Mouse (Mus musculus): ENCODE results near the gene Ppp1r3f. TPM values are rescaled to one million over a fixed set of nuclear protein-coding genes. Genes with fewer than 3 reads are reported as not detected.

Ppp1r3f gene
- total and polyA plus RNA-seq, 3 experiments, result 2.2 to 3.0 (median 2.6) TPM

DNA sequence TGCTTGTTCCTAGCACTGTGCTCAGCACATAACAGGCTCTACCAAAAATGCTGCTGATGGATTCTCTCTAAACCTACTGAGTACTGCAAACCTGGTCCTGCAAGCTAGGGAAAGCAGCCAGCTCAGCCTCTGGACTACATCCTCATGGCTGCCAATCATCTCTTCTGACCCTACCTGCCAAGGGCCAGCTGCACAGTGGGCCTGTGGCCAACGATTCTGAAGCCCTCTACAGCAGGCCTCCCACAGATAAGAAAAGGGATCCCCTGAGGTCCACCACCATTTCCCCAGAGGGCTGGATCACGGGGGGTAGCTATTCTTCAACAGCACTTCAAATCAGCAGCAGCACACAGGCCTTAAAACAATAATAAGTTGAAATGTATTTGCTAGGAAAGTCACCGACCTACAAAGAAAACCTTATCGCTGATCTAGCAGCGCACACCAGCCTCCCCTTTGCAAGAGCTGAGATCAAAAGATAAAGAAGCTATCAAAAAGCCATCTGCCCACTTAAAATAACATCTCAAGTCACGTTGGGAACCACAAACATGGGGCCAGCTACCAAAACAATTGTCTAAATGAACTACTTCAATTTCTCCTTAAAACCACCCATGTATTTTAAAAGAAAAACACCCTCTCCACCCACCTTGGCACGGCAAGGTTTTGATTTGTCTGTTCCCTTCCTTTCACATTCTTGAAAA lies 3.5 kb downstream of the Ppp1r3f start:
- no peak for TF ChIP-seq EP300 (IDR thresholded peaks at IDR 0.05; ENCODE audit: insufficient read depth, low read depth, low read length)
- no peak for TF ChIP-seq CTCF (IDR thresholded peaks at IDR 0.05)
- no peak for TF ChIP-seq POLR2A (IDR thresholded peaks at IDR 0.05; ENCODE audit: insufficient read depth, low read depth, low read length)
- peak in 1 of 2 experiments; percentile 5 for DNase-seq
- 52% methylated on average over 7 of the region's 7 CpGs for WGBS
- Histone ChIP-seq H3K4me1 (ENCODE audit: control insufficient read depth, insufficient read depth, low read length) (no peaks in the 10 kb centered on the region; the same call in none of the 2 replicates), H3K27ac (no peak overlapping the region), H3K27me3 (ENCODE audit: control insufficient read depth, insufficient read depth, low read length) (no peaks in the 10 kb centered on the region), H3K4me3 (no peak overlapping the region), H3K9ac (ENCODE audit: low read depth, low read length) (no peak overlapping the region), H3K36me3 (ENCODE audit: control insufficient read depth, insufficient read depth, low read length) (no peaks in the 10 kb centered on the region), H3K79me2 (replicated peaks; ENCODE audit: control insufficient read depth, insufficient read depth, low read length) (no peaks in the 10 kb centered on the region)
- intact Hi-C loops (cut with DNase I), result loop anchor here (5.0 kb wide), 1 partner anchor 72 kb away; no protein-coding TSS in a partner anchor

- Histone ChIP-seq H3K27ac (no peak overlapping the region), H3K9ac (ENCODE audit: low read depth, low read length) (no peak overlapping the region), H3K27me3 (ENCODE audit: control insufficient read depth, insufficient read depth, low read length) (no peaks in the 10 kb centered on the region), H3K79me2 (replicated peaks; ENCODE audit: control insufficient read depth, insufficient read depth, low read length) (no peaks in the 10 kb centered on the region), H3K4me3 (no peak overlapping the region), H3K4me1 (ENCODE audit: control insufficient read depth, insufficient read depth, low read length) (no peaks in the 10 kb centered on the region; the same call in 1 of the 2 replicates), H3K36me3 (ENCODE audit: control insufficient read depth, insufficient read depth, low read length) (no peaks in the 10 kb centered on the region)
- intact Hi-C loops (cut with DNase I), result no loop called here
- TF ChIP-seq POLR2A (IDR thresholded peaks at IDR 0.05; ENCODE audit: insufficient read depth, low read depth, low read length), result no peak
- WGBS, result 62% methylated on average over 9 of the region's 9 CpGs
- no peak for DNase-seq
Observed at GRCm38 (mm10) chrX:7567491-7567890, 6.6 kb downstream of the Ppp1r3f start.

DNA sequence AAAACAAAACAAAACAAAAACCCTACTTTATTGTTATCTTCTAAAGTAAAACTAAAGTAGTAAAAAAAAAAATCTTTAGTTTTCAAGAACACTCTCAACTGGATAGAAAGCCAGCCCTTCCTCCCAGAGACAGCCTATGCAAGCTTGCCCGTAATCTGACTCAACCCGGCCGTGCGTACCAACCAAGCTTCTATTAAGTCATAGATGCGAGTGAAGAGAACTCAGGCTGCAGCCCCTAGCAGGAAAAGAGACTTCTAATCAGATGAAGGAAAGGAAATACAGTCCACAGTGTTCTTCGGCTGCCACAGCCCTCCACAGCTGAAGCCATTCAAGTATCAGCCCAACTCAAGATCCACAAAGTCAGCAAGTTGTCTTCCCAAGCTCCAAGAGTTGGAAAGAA lies 7.7 kb downstream of the Ppp1r3f start:
- no peaks in the 10 kb centered on the region for H3K27me3 ChIP-seq (ENCODE audit: control insufficient read depth, insufficient read depth, low read length)
- no peaks in the 10 kb centered on the region for H3K79me2 ChIP-seq (replicated peaks; ENCODE audit: control insufficient read depth, insufficient read depth, low read length)
- DNase-seq, result no peak
- no peak overlapping the region for H3K4me3 ChIP-seq
- intact Hi-C loops (cut with DNase I), result no loop called here
- no peak overlapping the region for H3K9ac ChIP-seq (ENCODE audit: low read depth, low read length)
- no peak overlapping the region for H3K27ac ChIP-seq
- WGBS, result 54% methylated on average over 6 of the region's 6 CpGs
- no peaks in the 10 kb centered on the region for H3K4me1 ChIP-seq (ENCODE audit: control insufficient read depth, insufficient read depth, low read length)
- no peak for TF ChIP-seq CTCF (IDR thresholded peaks at IDR 0.05)
- no peak for TF ChIP-seq EP300 (IDR thresholded peaks at IDR 0.05; ENCODE audit: insufficient read depth, low read depth, low read length)
- TF ChIP-seq POLR2A (IDR thresholded peaks at IDR 0.05; ENCODE audit: insufficient read depth, low read depth, low read length), result no peak
- H3K36me3 ChIP-seq (ENCODE audit: control insufficient read depth, insufficient read depth, low read length), result no peaks in the 10 kb centered on the region

DNA sequence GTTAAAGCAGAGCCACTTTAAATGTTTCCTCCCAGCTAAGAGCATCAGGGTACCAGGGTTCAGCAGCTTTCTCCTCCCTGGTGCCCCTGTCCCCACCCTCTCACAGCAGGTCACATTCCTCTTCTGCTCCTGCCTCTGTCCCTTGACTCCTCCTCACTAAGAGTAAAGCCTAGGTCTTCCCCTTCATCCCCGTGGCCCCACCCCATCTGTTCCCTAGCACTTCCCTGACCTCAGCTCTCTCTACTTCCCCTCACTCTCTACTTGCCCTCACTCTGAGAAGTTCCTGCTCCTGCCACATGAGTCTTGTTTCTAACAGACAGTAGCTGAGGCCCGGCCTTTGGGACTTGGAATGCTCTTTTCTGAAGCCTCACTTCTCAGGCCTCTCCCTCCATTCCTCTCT lies 11.0 kb downstream of the Ppp1r3f start:
- Histone ChIP-seq H3K27me3 (ENCODE audit: control insufficient read depth, insufficient read depth, low read length) (no peaks in the 10 kb centered on the region), H3K27ac (no peak overlapping the region), H3K36me3 (ENCODE audit: control insufficient read depth, insufficient read depth, low read length) (no peaks in the 10 kb centered on the region), H3K4me3 (no peak overlapping the region), H3K4me1 (ENCODE audit: control insufficient read depth, insufficient read depth, low read length) (no peaks in the 10 kb centered on the region), H3K9ac (ENCODE audit: low read depth, low read length) (no peak overlapping the region), H3K79me2 (replicated peaks; ENCODE audit: control insufficient read depth, insufficient read depth, low read length) (no peaks in the 10 kb centered on the region)
- intact Hi-C loops (cut with DNase I), result no loop called here
- 42% methylated on average over 2 of the region's 2 CpGs for WGBS
- DNase-seq, result no peak
- TF ChIP-seq POLR2A (IDR thresholded peaks at IDR 0.05; ENCODE audit: insufficient read depth, low read depth, low read length) (no peak), CTCF (IDR thresholded peaks at IDR 0.05) (no peak), EP300 (IDR thresholded peaks at IDR 0.05; ENCODE audit: insufficient read depth, low read depth, low read length) (no peak)

DNA sequence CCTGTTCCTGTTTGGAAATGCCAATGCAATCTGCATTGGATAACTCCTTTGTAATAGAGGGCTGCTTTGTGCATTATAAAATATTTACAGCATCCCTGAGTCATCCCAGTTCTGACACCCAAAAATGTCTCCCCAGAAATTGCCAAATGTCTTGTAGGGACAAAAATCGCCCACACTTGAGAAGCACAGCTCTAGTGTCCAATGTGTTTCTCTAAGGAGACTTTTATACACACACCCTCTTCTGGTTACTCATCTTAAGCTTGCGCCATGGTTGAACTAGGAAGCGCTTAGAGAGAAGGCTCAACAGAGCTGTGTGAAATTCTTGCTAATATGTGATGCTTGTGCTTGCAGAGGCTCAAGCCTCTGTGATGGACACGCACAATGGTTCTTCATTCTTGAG lies 20.6 kb downstream of the Ppp1r3f start:
- Histone ChIP-seq H3K27ac (no peak overlapping the region), H3K4me1 (ENCODE audit: control insufficient read depth, insufficient read depth, low read length) (no peaks in the 10 kb centered on the region), H3K79me2 (replicated peaks; ENCODE audit: control insufficient read depth, insufficient read depth, low read length) (no peaks in the 10 kb centered on the region), H3K4me3 (no peak overlapping the region), H3K9ac (ENCODE audit: low read depth, low read length) (no peak overlapping the region), H3K36me3 (ENCODE audit: control insufficient read depth, insufficient read depth, low read length) (no peaks in the 10 kb centered on the region), H3K27me3 (ENCODE audit: control insufficient read depth, insufficient read depth, low read length) (no peaks in the 10 kb centered on the region)
- no peak for DNase-seq
- 94% methylated on average over 4 of the region's 4 CpGs for WGBS
- intact Hi-C loops (cut with DNase I), result no loop called here
- TF ChIP-seq CTCF (IDR thresholded peaks at IDR 0.05) (no peak), POLR2A (IDR thresholded peaks at IDR 0.05; ENCODE audit: insufficient read depth, low read depth, low read length) (no peak), EP300 (IDR thresholded peaks at IDR 0.05; ENCODE audit: insufficient read depth, low read depth, low read length) (no peak)

GRCm38 (mm10) chrX:7524961-7525360 lies 49.1 kb downstream of the Ppp1r3f start:
- no peaks in the 10 kb centered on the region for H3K4me1 ChIP-seq (ENCODE audit: control insufficient read depth, insufficient read depth, low read length)
- H3K4me3 ChIP-seq, result no peak overlapping the region
- no peaks in the 10 kb centered on the region for H3K79me2 ChIP-seq (replicated peaks; ENCODE audit: control insufficient read depth, insufficient read depth, low read length)
- no peaks in the 10 kb centered on the region for H3K36me3 ChIP-seq (ENCODE audit: control insufficient read depth, insufficient read depth, low read length)
- no peak for DNase-seq
- intact Hi-C loops (cut with DNase I), result no loop called here
- no peak overlapping the region for H3K9ac ChIP-seq (ENCODE audit: low read depth, low read length)
- no peaks in the 10 kb centered on the region for H3K27me3 ChIP-seq (ENCODE audit: control insufficient read depth, insufficient read depth, low read length)
- 68% methylated on average over 3 of the region's 3 CpGs for WGBS
- TF ChIP-seq POLR2A (IDR thresholded peaks at IDR 0.05; ENCODE audit: insufficient read depth, low read depth, low read length), result no peak
- TF ChIP-seq CTCF (IDR thresholded peaks at IDR 0.05), result no peak
- TF ChIP-seq EP300 (IDR thresholded peaks at IDR 0.05; ENCODE audit: insufficient read depth, low read depth, low read length), result no peak
- no peak overlapping the region for H3K27ac ChIP-seq

Other genes starting within 250 kb of the Ppp1r3f start
- under 1 TPM; 0.32 to 0.81 TPM for gene Usp27x, start 198.5 kb downstream of the Ppp1r3f start, total RNA-seq (2021)
- 0.21 and 0.23 TPM in 2 replicates for gene Usp27x, start 198.5 kb downstream of the Ppp1r3f start, polyA plus RNA-seq (2012; rRNA removed)
- gene Foxp3, start 639 bp downstream of the Ppp1r3f start, total RNA-seq (2021), result not detected
- gene Foxp3, start 639 bp downstream of the Ppp1r3f start, polyA plus RNA-seq (2012; rRNA removed), result not detected in 2 replicates
- 10 to 100 TPM; 11.4 to 12.1 TPM for gene Ccdc22, start 31.2 kb upstream of the Ppp1r3f start, total RNA-seq (2021)
- 9.6 and 11.2 TPM in 2 replicates for gene Ccdc22, start 31.2 kb upstream of the Ppp1r3f start, polyA plus RNA-seq (2012; rRNA removed)
- not detected for gene Cacna1f, start 32.8 kb upstream of the Ppp1r3f start, total RNA-seq (2021)
- 0.02 TPM in 1 of 2 replicates, not detected in the other for gene Cacna1f, start 32.8 kb upstream of the Ppp1r3f start, polyA plus RNA-seq (2012; rRNA removed)
- gene Syp, start 64.2 kb upstream of the Ppp1r3f start, total RNA-seq (2021), result 1 to 10 TPM; 2.6 to 4.2 TPM
- 3.4 and 3.8 TPM in 2 replicates for gene Syp, start 64.2 kb upstream of the Ppp1r3f start, polyA plus RNA-seq (2012; rRNA removed)
- gene Prickle3, start 83.0 kb upstream of the Ppp1r3f start, total RNA-seq (2021), result 10 to 100 TPM; 16.8 to 25.2 TPM
- gene Prickle3, start 83.0 kb upstream of the Ppp1r3f start, polyA plus RNA-seq (2012; rRNA removed), result 21.5 and 27.8 TPM in 2 replicates
- 10 to 100 TPM; 40.3 to 56.3 TPM for gene Plp2, start 97.1 kb upstream of the Ppp1r3f start, total RNA-seq (2021)
- 118 and 159 TPM in 2 replicates for gene Plp2, start 97.1 kb upstream of the Ppp1r3f start, polyA plus RNA-seq (2012; rRNA removed)
- 10 to 100 TPM; 23.1 to 32.5 TPM for gene Magix, start 107.0 kb upstream of the Ppp1r3f start, total RNA-seq (2021)
- 37.5 and 44.5 TPM in 2 replicates for gene Magix, start 107.0 kb upstream of the Ppp1r3f start, polyA plus RNA-seq (2012; rRNA removed)
- 10 to 100 TPM; 18.0 to 19.3 TPM for gene Gpkow, start 122.8 kb upstream of the Ppp1r3f start, total RNA-seq (2021)
- 7.1 and 11.4 TPM in 2 replicates for gene Gpkow, start 122.8 kb upstream of the Ppp1r3f start, polyA plus RNA-seq (2012; rRNA removed)
- gene Wdr45, start 140.1 kb upstream of the Ppp1r3f start, total RNA-seq (2021), result 10 to 100 TPM; 41.3 to 42.5 TPM
- gene Wdr45, start 140.1 kb upstream of the Ppp1r3f start, polyA plus RNA-seq (2012; rRNA removed), result 48.3 and 57.9 TPM in 2 replicates
- gene Gm45208, start 148.0 kb upstream of the Ppp1r3f start, total RNA-seq (2021), result under 1 TPM in 1 of 2 experiments, not detected in 1; 0.94 TPM
- gene Gm45208, start 148.0 kb upstream of the Ppp1r3f start, polyA plus RNA-seq (2012; rRNA removed), result 0.21 TPM in 1 of 2 replicates, not detected in the other
- gene Praf2, start 154.2 kb upstream of the Ppp1r3f start, total RNA-seq (2021), result 1 to 10 TPM; 6.1 to 6.7 TPM
- gene Praf2, start 154.2 kb upstream of the Ppp1r3f start, polyA plus RNA-seq (2012; rRNA removed), result 15.8 and 19.5 TPM in 2 replicates
- gene Ccdc120, start 176.6 kb upstream of the Ppp1r3f start, total RNA-seq (2021), result 1 to 10 TPM in 1 of 2 experiments, under 1 TPM in 1; 0.32 to 1.1 TPM
- 1.1 and 2.8 TPM in 2 replicates for gene Ccdc120, start 176.6 kb upstream of the Ppp1r3f start, polyA plus RNA-seq (2012; rRNA removed)
- 10 to 100 TPM; 13.0 to 15.4 TPM for gene Tfe3, start 188.3 kb upstream of the Ppp1r3f start, total RNA-seq (2021)
- gene Tfe3, start 188.3 kb upstream of the Ppp1r3f start, polyA plus RNA-seq (2012; rRNA removed), result 11.1 and 13.5 TPM in 2 replicates
- 10 to 100 TPM; 20.8 to 24.6 TPM for gene Gripap1, start 215.5 kb upstream of the Ppp1r3f start, total RNA-seq (2021)
- gene Gripap1, start 215.5 kb upstream of the Ppp1r3f start, polyA plus RNA-seq (2012; rRNA removed), result 25.3 and 38.9 TPM in 2 replicates
- under 1 TPM; 0.21 to 0.27 TPM for gene Kcnd1, start 248.0 kb upstream of the Ppp1r3f start, total RNA-seq (2021)
- gene Kcnd1, start 248.0 kb upstream of the Ppp1r3f start, polyA plus RNA-seq (2012; rRNA removed), result 0.59 and 1.2 TPM in 2 replicates